Mouse (Mus musculus) megakaryocyte, embryonic 14.5 days (primary cell): ENCODE measurements around the gene Gm26661.

ENCODE experiments used
- FLI1 ChIP-seq: IDR thresholded peaks from 2 replicates; pipeline ENCODE4 v1.6.1; 2012; ENCODE audit warnings: low read length, inconsistent platforms, mixed read lengths
- GATA1 ChIP-seq: IDR thresholded peaks from 3 replicates; pipeline ENCODE4 v1.6.1; 2012; ENCODE audit warnings: mixed read lengths, low read length, inconsistent platforms, borderline replicate concordance

- TF ChIP-seq GATA1, result no peak
- no peak for TF ChIP-seq FLI1
These were observed 16.3 kb downstream of the Gm26661 start for GRCm38 (mm10) chr14:7807711-7808110.
